In genomic region chr16:18788627-18789406, GRCm38 (mm10) we compare ENCODE assay signal across 28 mouse cellular contexts. TPM values are rescaled to one million over a fixed set of nuclear protein-coding genes. Genes with fewer than 3 reads are reported as not detected.
DNase-seq lines count a peak whose midpoint lies in the region; ATAC-seq and TF ChIP-seq lines count a peak whose summit lies in the region.
"Had no signal": no experiment of that assay in that cellular context is flagged by ENCODE, and none has a peak within 500 bp of the region (broad histone marks: within the 10 kb centered on the region; RNA-seq: fewer than 3 reads in every experiment).

No protein-coding gene starts in this region.

- no peak overlapping the region for H3K9ac ChIP-seq in liver, embryonic 13.5 days
- H3K9ac ChIP-seq in liver, embryonic 12.5 days: no peak overlapping the region
- no peak overlapping the region for H3K9ac ChIP-seq in MEL (ENCODE audit: control insufficient read depth, low read depth, low read length, poor library complexity, severe bottlenecking)
- H3K9ac ChIP-seq: embryonic facial prominence, embryonic 15.5 days; intestine, embryonic 15.5 days; limb, embryonic 12.5 days; liver, embryonic 14.5 days; lung, embryonic 15.5 days; neural tube, embryonic 15.5 days had no signal

- no peaks in the 10 kb centered on the region for H3K27me3 ChIP-seq in liver, embryonic 13.5 days
- H3K27me3 ChIP-seq in liver, embryonic 12.5 days (replicated peaks): no peaks in the 10 kb centered on the region
- H3K27me3 ChIP-seq in MEL (ENCODE audit: control insufficient read depth in 1 of 2, insufficient read depth in 2 of 2, low read length in 2 of 2): no peaks in the 10 kb centered on the region
- H3K27me3 ChIP-seq: embryonic facial prominence, embryonic 15.5 days; intestine, embryonic 15.5 days; limb, embryonic 12.5 days; lung, embryonic 15.5 days; neural tube, embryonic 15.5 days had no signal

- WGBS in liver, embryonic 13.5 days (ENCODE audit: insufficient replicate concordance): 54% methylated on average over 10 of the region's 10 CpGs
- 60% methylated on average over 10 of the region's 10 CpGs for WGBS in liver, embryonic 12.5 days (ENCODE audit: insufficient replicate concordance)

- H3K9me3 ChIP-seq in liver, embryonic 13.5 days (replicated peaks): no peaks in the 10 kb centered on the region
- no peaks in the 10 kb centered on the region for H3K9me3 ChIP-seq in liver, embryonic 12.5 days (replicated peaks)
- H3K9me3 ChIP-seq in MEL (replicated peaks; ENCODE audit: insufficient read depth, low read length): no peaks in the 10 kb centered on the region
- H3K9me3 ChIP-seq: embryonic facial prominence, embryonic 15.5 days; forebrain, embryonic 10.5 days; heart, embryonic 10.5 days; hindbrain, embryonic 10.5 days; intestine, embryonic 15.5 days; limb, embryonic 12.5 days; lung, embryonic 15.5 days; midbrain, embryonic 10.5 days; neural tube, embryonic 15.5 days had no signal

- peaks cover 95% of the 10 kb centered on the region for H3K36me3 ChIP-seq in liver, embryonic 13.5 days
- H3K36me3 ChIP-seq in liver, embryonic 12.5 days: peaks cover 98% of the 10 kb centered on the region
- H3K36me3 ChIP-seq in MEL (ENCODE audit: control insufficient read depth in 1 of 2, insufficient read depth in 2 of 2, low read length in 2 of 2): peaks cover 6 to 10% of the 10 kb centered on the region in 2 experiments; a peak in 3 of 4 replicates
- H3K36me3 ChIP-seq: neural tube, embryonic 15.5 days had no signal

- no peak overlapping the region for H3K4me3 ChIP-seq in liver, embryonic 13.5 days (replicated peaks)
- no peak overlapping the region for H3K4me3 ChIP-seq in liver, embryonic 12.5 days
- H3K4me3 ChIP-seq in MEL (ENCODE audit: control insufficient read depth in 1 of 2, insufficient read depth in 1 of 2, low read depth in 2 of 2, low read length in 2 of 2): no peak overlapping the region
- no peak overlapping the region for H3K4me3 ChIP-seq in bone marrow macrophage, adult 2 months (ENCODE audit: insufficient read depth, low read length)
- H3K4me3 ChIP-seq in gastrocnemius, adult 2 months: no peak overlapping the region
- H3K4me3 ChIP-seq: embryonic facial prominence, embryonic 15.5 days; forebrain, embryonic 10.5 days; heart, embryonic 10.5 days; hindbrain, embryonic 10.5 days; intestine, embryonic 15.5 days; limb, embryonic 12.5 days; lung, embryonic 15.5 days; midbrain, embryonic 10.5 days; neural tube, embryonic 15.5 days had no signal

- H3K79me2 ChIP-seq in MEL (ENCODE audit: control insufficient read depth, insufficient read depth, low read length, poor library complexity): no peaks in the 10 kb centered on the region

- ATAC-seq in liver, embryonic 13.5 days (ENCODE audit: low read depth): no peak
- no peak for ATAC-seq in liver, embryonic 12.5 days
- peak; percentile 35; the same call in 1 of the 2 replicates for ATAC-seq in megakaryocyte progenitor cell, adult 5-6 weeks (replicated peaks; ENCODE audit: poor library complexity)
- ATAC-seq: hindbrain, embryonic 16.5 days; intestine, embryonic 15.5 days; midbrain, embryonic 16.5 days had no signal

- TF ChIP-seq POLR2A in MEL (IDR thresholded peaks at IDR 0.05; ENCODE audit: control insufficient read depth in 1 of 2, insufficient read depth in 1 of 2, low read depth in 1 of 2, low read length in 2 of 2, poor library complexity in 1 of 2): no peak
- TF ChIP-seq POLR2A in bone marrow macrophage, adult 2 months (IDR thresholded peaks at IDR 0.05; ENCODE audit: borderline replicate concordance, low read depth, low read length): no peak

- no peak for DNase-seq in liver, embryonic 13.5 days
- DNase-seq in MEL (ENCODE audit: low read depth, low spot score) (peak; percentile 54), MN1 (ENCODE audit: low spot score) (no peak)
- no peak for DNase-seq in gastrocnemius, adult 2 months
- DNase-seq in adrenal gland, postnatal 14 days: no peak
- DNase-seq: cerebellum, adult 18-20 months; cerebellum, postnatal 36 days; kidney, postnatal 4 days; lung, postnatal 36 days; thymus, postnatal 14 days had no signal

- peaks cover 31% of the 10 kb centered on the region for H3K4me1 ChIP-seq in liver, embryonic 13.5 days (replicated peaks)
- H3K4me1 ChIP-seq in liver, embryonic 12.5 days: peaks cover 30% of the 10 kb centered on the region
- H3K4me1 ChIP-seq in MEL (ENCODE audit: control insufficient read depth in 1 of 2, insufficient read depth in 2 of 2, low read length in 2 of 2): peaks cover 0 to 9% of the 10 kb centered on the region in 2 experiments; a peak in 2 of 4 replicates
- H3K4me1 ChIP-seq in bone marrow macrophage, adult 2 months (ENCODE audit: control insufficient read depth, insufficient read depth, low read length): peaks cover 17% of the 10 kb centered on the region
- H3K4me1 ChIP-seq: embryonic facial prominence, embryonic 15.5 days; forebrain, embryonic 10.5 days; heart, embryonic 10.5 days; hindbrain, embryonic 10.5 days; intestine, embryonic 15.5 days; limb, embryonic 12.5 days; lung, embryonic 15.5 days; midbrain, embryonic 10.5 days; neural tube, embryonic 15.5 days had no signal

- peak; percentile 30 to 48; a peak in 1 of 4 replicates for TF ChIP-seq EP300 in MEL (IDR thresholded peaks at IDR 0.05; ENCODE audit: low read depth in 1 of 2, low read length in 2 of 2)

- H3K27ac ChIP-seq in liver, embryonic 13.5 days: 0 out of 2 replicates have a peak overlapping the region, but pooled peaks have one; percentile 19
- H3K27ac ChIP-seq in liver, embryonic 12.5 days: no peak overlapping the region
- no peak overlapping the region for H3K27ac ChIP-seq in MEL (ENCODE audit: control insufficient read depth, low read depth, low read length)
- peak overlapping the region; percentile 66 for H3K27ac ChIP-seq in bone marrow macrophage, adult 2 months (ENCODE audit: insufficient read depth, low read depth, low read length)
- H3K27ac ChIP-seq in gastrocnemius, adult 2 months: no peak overlapping the region
- H3K27ac ChIP-seq: embryonic facial prominence, embryonic 15.5 days; forebrain, embryonic 10.5 days; heart, embryonic 10.5 days; hindbrain, embryonic 10.5 days; intestine, embryonic 15.5 days; limb, embryonic 12.5 days; liver, embryonic 14.5 days; lung, embryonic 15.5 days; midbrain, embryonic 10.5 days; neural tube, embryonic 15.5 days had no signal

- intact Hi-C loops in gastrocnemius, adult 2 months (cut with DNase I): no loop called here

- no peak for TF ChIP-seq CTCF in MEL (IDR thresholded peaks at IDR 0.05 in 2 of 3, conservative IDR thresholded peaks at IDR 0.05 in 1 of 3; ENCODE audit: control insufficient read depth in 1 of 3, insufficient read depth in 1 of 3, low read depth in 2 of 3, low read length in 3 of 3, poor library complexity in 1 of 3, severe bottlenecking in 1 of 3)
- no peak for TF ChIP-seq CTCF in bone marrow macrophage, adult 2 months (IDR thresholded peaks at IDR 0.05; ENCODE audit: low read depth, low read length)
- TF ChIP-seq CTCF in gastrocnemius, adult 2 months (IDR thresholded peaks at IDR 0.05): no peak

- no peak overlapping the region for H3K4me2 ChIP-seq in liver, embryonic 13.5 days
- H3K4me2 ChIP-seq in liver, embryonic 12.5 days: no peak overlapping the region
- H3K4me2 ChIP-seq: embryonic facial prominence, embryonic 15.5 days; intestine, embryonic 15.5 days; limb, embryonic 12.5 days; lung, embryonic 15.5 days; neural tube, embryonic 15.5 days had no signal

- no peak for TF ChIP-seq RAD21 in MEL (IDR thresholded peaks at IDR 0.05; ENCODE audit: low read depth, low read length)

RNA-seq across cellular contexts. Expression of gene Cldn5, which starts 12.2 kb away (rescaled TPM):
- polyA plus RNA-seq in liver, embryonic 13.5 days (2015; fragmentation: Nextera tagmentation; extraction: Ambion mirVana): 7.8 and 8.3 TPM in 2 replicates
- polyA plus RNA-seq in liver, embryonic 12.5 days (2016; fragmentation: Nextera tagmentation; extraction: Ambion mirVana): 10.7 and 11.8 TPM in 2 replicates
- total RNA-seq in MEL (2012; rRNA removed): not detected in 2 replicates
- polyA plus RNA-seq in MEL (2012; ENCODE audit: insufficient read depth in 1 of 2, insufficient read length in 2 of 2, low read depth in 1 of 2, low replicate concordance in 2 of 2, missing spikeins in 1 of 2): not detected
- polyA plus RNA-seq in bone marrow macrophage, adult 2 months (2012; ENCODE audit: insufficient read depth, insufficient read length, missing spikeins): not detected in 2 replicates
- total RNA-seq in megakaryocyte progenitor cell, adult 5-6 weeks (2015): not detected in 2 replicates
- total RNA-seq in megakaryocyte progenitor cell, adult 5-6 weeks (2017): not detected in 2 replicates
- total RNA-seq in gastrocnemius, adult 2 months (2021): 1 to 10 TPM; 5.0 to 9.5 TPM
- 44.5 and 61.0 TPM in 2 replicates for total RNA-seq in adrenal gland, postnatal 14 days (2021)

RNA-seq across cellular contexts. Expression of gene Ufd1, which starts 22.8 kb away (rescaled TPM):
- 47.0 and 53.3 TPM in 2 replicates for polyA plus RNA-seq in liver, embryonic 13.5 days (2015; fragmentation: Nextera tagmentation; extraction: Ambion mirVana)
- polyA plus RNA-seq in liver, embryonic 12.5 days (2016; fragmentation: Nextera tagmentation; extraction: Ambion mirVana): 53.8 and 57.5 TPM in 2 replicates
- total RNA-seq in MEL (2012; rRNA removed): 37.3 and 41.9 TPM in 2 replicates
- polyA plus RNA-seq in MEL (2012; ENCODE audit: insufficient read depth in 1 of 2, insufficient read length in 2 of 2, low read depth in 1 of 2, low replicate concordance in 2 of 2, missing spikeins in 1 of 2): 10 to 100 TPM in 1 of 2 experiments, not detected in 1; 67.8 TPM
- 46.6 and 61.5 TPM in 2 replicates for polyA plus RNA-seq in bone marrow macrophage, adult 2 months (2012; ENCODE audit: insufficient read depth, insufficient read length, missing spikeins)
- total RNA-seq in megakaryocyte progenitor cell, adult 5-6 weeks (2015): 54.3 and 60.0 TPM in 2 replicates
- total RNA-seq in megakaryocyte progenitor cell, adult 5-6 weeks (2017): 72.6 and 83.2 TPM in 2 replicates
- total RNA-seq in gastrocnemius, adult 2 months (2021): 10 to 100 TPM; 43.8 to 50.1 TPM
- 90.5 and 95.1 TPM in 2 replicates for total RNA-seq in adrenal gland, postnatal 14 days (2021)

RNA-seq across cellular contexts. Expression of gene Cdc45, which starts 23.0 kb away (rescaled TPM):
- polyA plus RNA-seq in liver, embryonic 13.5 days (2015; fragmentation: Nextera tagmentation; extraction: Ambion mirVana): 46.2 and 51.5 TPM in 2 replicates
- polyA plus RNA-seq in liver, embryonic 12.5 days (2016; fragmentation: Nextera tagmentation; extraction: Ambion mirVana): 54.2 and 55.9 TPM in 2 replicates
- total RNA-seq in MEL (2012; rRNA removed): 81.1 and 90.2 TPM in 2 replicates
- 10 to 100 TPM in 1 of 2 experiments, not detected in 1; 87.4 TPM for polyA plus RNA-seq in MEL (2012; ENCODE audit: insufficient read depth in 1 of 2, insufficient read length in 2 of 2, low read depth in 1 of 2, low replicate concordance in 2 of 2, missing spikeins in 1 of 2)
- 7.7 and 9.7 TPM in 2 replicates for polyA plus RNA-seq in bone marrow macrophage, adult 2 months (2012; ENCODE audit: insufficient read depth, insufficient read length, missing spikeins)
- total RNA-seq in megakaryocyte progenitor cell, adult 5-6 weeks (2015): 85.4 and 93.9 TPM in 2 replicates
- 110 and 121 TPM in 2 replicates for total RNA-seq in megakaryocyte progenitor cell, adult 5-6 weeks (2017)
- total RNA-seq in gastrocnemius, adult 2 months (2021): 1 to 10 TPM; 2.6 TPM
- 13.1 and 14.6 TPM in 2 replicates for total RNA-seq in adrenal gland, postnatal 14 days (2021)

RNA-seq across cellular contexts. Expression of gene 2510002D24Rik, which starts 47.6 kb away (rescaled TPM):
- polyA plus RNA-seq in liver, embryonic 13.5 days (2015; fragmentation: Nextera tagmentation; extraction: Ambion mirVana): 20.3 and 23.8 TPM in 2 replicates
- 32.3 and 32.8 TPM in 2 replicates for polyA plus RNA-seq in liver, embryonic 12.5 days (2016; fragmentation: Nextera tagmentation; extraction: Ambion mirVana)
- total RNA-seq in MEL (2012; rRNA removed): 19.9 and 25.3 TPM in 2 replicates
- polyA plus RNA-seq in MEL (2012; ENCODE audit: insufficient read depth in 1 of 2, insufficient read length in 2 of 2, low read depth in 1 of 2, low replicate concordance in 2 of 2, missing spikeins in 1 of 2): 10 to 100 TPM in 1 of 2 experiments, not detected in 1; 33.0 TPM
- polyA plus RNA-seq in bone marrow macrophage, adult 2 months (2012; ENCODE audit: insufficient read depth, insufficient read length, missing spikeins): 15.1 and 15.5 TPM in 2 replicates
- total RNA-seq in megakaryocyte progenitor cell, adult 5-6 weeks (2015): 23.1 and 27.0 TPM in 2 replicates
- total RNA-seq in megakaryocyte progenitor cell, adult 5-6 weeks (2017): 23.2 and 36.1 TPM in 2 replicates
- 10 to 100 TPM; 15.5 to 21.9 TPM for total RNA-seq in gastrocnemius, adult 2 months (2021)
- total RNA-seq in adrenal gland, postnatal 14 days (2021): 15.4 and 19.3 TPM in 2 replicates

RNA-seq across cellular contexts. Expression of gene Gm28539, which starts 47.6 kb away (rescaled TPM):
- not detected in 2 replicates for polyA plus RNA-seq in liver, embryonic 13.5 days (2015; fragmentation: Nextera tagmentation; extraction: Ambion mirVana)
- polyA plus RNA-seq in liver, embryonic 12.5 days (2016; fragmentation: Nextera tagmentation; extraction: Ambion mirVana): not detected in 2 replicates
- total RNA-seq in MEL (2012; rRNA removed): 1.3 and 2.9 TPM in 2 replicates
- 10 to 100 TPM in 1 of 2 experiments, not detected in 1; 13.9 TPM for polyA plus RNA-seq in MEL (2012; ENCODE audit: insufficient read depth in 1 of 2, insufficient read length in 2 of 2, low read depth in 1 of 2, low replicate concordance in 2 of 2, missing spikeins in 1 of 2)
- polyA plus RNA-seq in bone marrow macrophage, adult 2 months (2012; ENCODE audit: insufficient read depth, insufficient read length, missing spikeins): not detected in 2 replicates
- not detected in 2 replicates for total RNA-seq in megakaryocyte progenitor cell, adult 5-6 weeks (2015)
- total RNA-seq in megakaryocyte progenitor cell, adult 5-6 weeks (2017): not detected in 2 replicates
- 1 to 10 TPM in 1 of 2 experiments, under 1 TPM in 1; 0.38 to 1.1 TPM for total RNA-seq in gastrocnemius, adult 2 months (2021)
- total RNA-seq in adrenal gland, postnatal 14 days (2021): 1.8 and 5.6 TPM in 2 replicates
- total RNA-seq: ES-E14 had no signal
- polyA plus RNA-seq: embryonic facial prominence, embryonic 15.5 days; forebrain, embryonic 10.5 days; heart, embryonic 10.5 days; heart, embryonic 16.5 days; hindbrain, embryonic 10.5 days; hindbrain, embryonic 16.5 days; intestine, embryonic 15.5 days; limb, embryonic 12.5 days; liver, embryonic 14.5 days; lung, embryonic 15.5 days; midbrain, embryonic 10.5 days; midbrain, embryonic 16.5 days; small intestine, adult 2 months had no signal

Comparison
In these comparisons a context has a peak if more than half of its experiments do, and no peak if none do; other contexts are left out.
1. H3K27ac ChIP-seq: peak in liver, embryonic 13.5 days (single experiment) and bone marrow macrophage, adult 2 months (single experiment); none in liver, embryonic 12.5 days (single experiment), MEL (single experiment) and gastrocnemius, adult 2 months (single experiment).